Mouse (Mus musculus): ENCODE results near the gene Ffar1. TPM values are rescaled to one million over a fixed set of nuclear protein-coding genes. Genes with fewer than 3 reads are reported as not detected.

Gene Ffar1
- total and polyA plus RNA-seq, 3 experiments, result 0.20 TPM; not detected in 2

- intact Hi-C loops (cut with DNase I), result no loop called here
- no peaks in the 10 kb centered on the region for H3K27me3 ChIP-seq (ENCODE audit: control insufficient read depth, insufficient read depth, low read length)
Measured at GRCm38 (mm10) chr7:30884047-30884446, 22.7 kb upstream of the Ffar1 start.

GRCm38 (mm10) chr7:30881367-30881766, 20.0 kb upstream of the Ffar1 start:
- no peaks in the 10 kb centered on the region for H3K36me3 ChIP-seq (ENCODE audit: control insufficient read depth, insufficient read depth, low read length)
- TF ChIP-seq EP300 (IDR thresholded peaks at IDR 0.05; ENCODE audit: insufficient read depth, low read depth, low read length) (no peak), CTCF (IDR thresholded peaks at IDR 0.05) (no peak), POLR2A (IDR thresholded peaks at IDR 0.05; ENCODE audit: insufficient read depth, low read depth, low read length) (no peak)
- no peak overlapping the region for H3K4me3 ChIP-seq
- intact Hi-C loops (cut with DNase I), result no loop called here
- no peak overlapping the region for H3K27ac ChIP-seq
- no peaks in the 10 kb centered on the region for H3K79me2 ChIP-seq (replicated peaks; ENCODE audit: control insufficient read depth, insufficient read depth, low read length)
- no peak overlapping the region for H3K9ac ChIP-seq (ENCODE audit: low read depth, low read length)
- 72% methylated on average over 3 of the region's 3 CpGs for WGBS
- H3K27me3 ChIP-seq (ENCODE audit: control insufficient read depth, insufficient read depth, low read length), result no peaks in the 10 kb centered on the region
- H3K4me1 ChIP-seq (ENCODE audit: control insufficient read depth, insufficient read depth, low read length), result no peaks in the 10 kb centered on the region
- no peak for DNase-seq

More at GRCm38 (mm10) chr7:30884047-30884446, 22.7 kb upstream of the Ffar1 start:
- H3K4me3 ChIP-seq, result no peak overlapping the region
- H3K27ac ChIP-seq, result no peak overlapping the region
- H3K9ac ChIP-seq (ENCODE audit: low read depth, low read length), result no peak overlapping the region
- TF ChIP-seq CTCF (IDR thresholded peaks at IDR 0.05) (no peak), EP300 (IDR thresholded peaks at IDR 0.05; ENCODE audit: insufficient read depth, low read depth, low read length) (no peak), POLR2A (IDR thresholded peaks at IDR 0.05; ENCODE audit: insufficient read depth, low read depth, low read length) (no peak)
- H3K79me2 ChIP-seq (replicated peaks; ENCODE audit: control insufficient read depth, insufficient read depth, low read length), result no peaks in the 10 kb centered on the region
- no peaks in the 10 kb centered on the region for H3K4me1 ChIP-seq (ENCODE audit: control insufficient read depth, insufficient read depth, low read length)
- no peaks in the 10 kb centered on the region for H3K36me3 ChIP-seq (ENCODE audit: control insufficient read depth, insufficient read depth, low read length)
- no peak for DNase-seq

GRCm38 (mm10) chr7:30880176-30880575, 18.8 kb upstream of the Ffar1 start, which contains the start of gene Cd22:
Cd22 (minus strand) TSS chr7:30880342.
- no peak within 1 kb of the TSS for H3K9ac ChIP-seq (ENCODE audit: low read depth, low read length)
- intact Hi-C loops (cut with DNase I), result no loop called here

GRCm38 (mm10) chr7:30878950-30879349, 17.6 kb upstream of the Ffar1 start:
- intact Hi-C loops (cut with DNase I), result loop anchor here (5.0 kb wide), 1 partner anchor 78 kb away; the partner anchor contains the start of gene Usf2
- no peaks in the 10 kb centered on the region for H3K79me2 ChIP-seq (replicated peaks; ENCODE audit: control insufficient read depth, insufficient read depth, low read length)
- no peak overlapping the region for H3K27ac ChIP-seq
- H3K4me3 ChIP-seq, result no peak overlapping the region
- 64% methylated on average over 6 of the region's 6 CpGs for WGBS
- TF ChIP-seq CTCF (IDR thresholded peaks at IDR 0.05), result no peak
- no peak for TF ChIP-seq POLR2A (IDR thresholded peaks at IDR 0.05; ENCODE audit: insufficient read depth, low read depth, low read length)
- TF ChIP-seq EP300 (IDR thresholded peaks at IDR 0.05; ENCODE audit: insufficient read depth, low read depth, low read length), result no peak
- H3K36me3 ChIP-seq (ENCODE audit: control insufficient read depth, insufficient read depth, low read length), result no peaks in the 10 kb centered on the region
- H3K27me3 ChIP-seq (ENCODE audit: control insufficient read depth, insufficient read depth, low read length), result no peaks in the 10 kb centered on the region
- no peak overlapping the region for H3K9ac ChIP-seq (ENCODE audit: low read depth, low read length)
- peak in 1 of 2 experiments; percentile 8 for DNase-seq
- H3K4me1 ChIP-seq (ENCODE audit: control insufficient read depth, insufficient read depth, low read length), result no peaks in the 10 kb centered on the region

More at GRCm38 (mm10) chr7:30880176-30880575, 18.8 kb upstream of the Ffar1 start, which contains the start of gene Cd22:
- Histone ChIP-seq H3K36me3 (ENCODE audit: control insufficient read depth, insufficient read depth, low read length) (no peaks in the 10 kb centered on the region), H3K4me3 (no peak within 1 kb of the TSS), H3K27ac (no peak within 1 kb of the TSS), H3K27me3 (ENCODE audit: control insufficient read depth, insufficient read depth, low read length) (no peaks in the 10 kb centered on the region), H3K4me1 (ENCODE audit: control insufficient read depth, insufficient read depth, low read length) (no peaks in the 10 kb centered on the region), H3K79me2 (replicated peaks; ENCODE audit: control insufficient read depth, insufficient read depth, low read length) (no peaks in the 10 kb centered on the region)
- 33% methylated on average over 7 of the region's 7 CpGs for WGBS
- DNase-seq, result peak in 1 of 2 experiments; percentile 23
- TF ChIP-seq EP300 (IDR thresholded peaks at IDR 0.05; ENCODE audit: insufficient read depth, low read depth, low read length) (no peak), CTCF (IDR thresholded peaks at IDR 0.05) (no peak), POLR2A (IDR thresholded peaks at IDR 0.05; ENCODE audit: insufficient read depth, low read depth, low read length) (no peak)

- WGBS, result 20% methylated on average over 15 of the region's 15 CpGs
- no peaks in the 10 kb centered on the region for H3K79me2 ChIP-seq (replicated peaks; ENCODE audit: control insufficient read depth, insufficient read depth, low read length)
- H3K27me3 ChIP-seq (ENCODE audit: control insufficient read depth, insufficient read depth, low read length), result no peaks in the 10 kb centered on the region
- H3K4me3 ChIP-seq, result no peak overlapping the region
- H3K36me3 ChIP-seq (ENCODE audit: control insufficient read depth, insufficient read depth, low read length), result no peaks in the 10 kb centered on the region
- intact Hi-C loops (cut with DNase I), result loop anchor here (1.0 kb wide), 1 partner anchor 101 kb away; no protein-coding TSS in a partner anchor
- H3K27ac ChIP-seq, result no peak overlapping the region
- no peaks in the 10 kb centered on the region for H3K4me1 ChIP-seq (ENCODE audit: control insufficient read depth, insufficient read depth, low read length)
- peak; percentile 66 to 73 for DNase-seq
- TF ChIP-seq POLR2A (IDR thresholded peaks at IDR 0.05; ENCODE audit: insufficient read depth, low read depth, low read length), result no peak
- TF ChIP-seq CTCF (IDR thresholded peaks at IDR 0.05), result peak; percentile 79
- no peak overlapping the region for H3K9ac ChIP-seq (ENCODE audit: low read depth, low read length)
Measured at GRCm38 (mm10) chr7:30873083-30873482, 11.7 kb upstream of the Ffar1 start.

GRCm38 (mm10) chr7:30863386-30863785, 2.0 kb upstream of the Ffar1 start:
- H3K9ac ChIP-seq (ENCODE audit: low read depth, low read length), result no peak overlapping the region
- intact Hi-C loops (cut with DNase I), result loop anchor here (5.0 kb wide), 1 partner anchor 271 kb away; no protein-coding TSS in a partner anchor
- H3K27ac ChIP-seq, result no peak overlapping the region
- no peaks in the 10 kb centered on the region for H3K4me1 ChIP-seq (ENCODE audit: control insufficient read depth, insufficient read depth, low read length)
- no peaks in the 10 kb centered on the region for H3K79me2 ChIP-seq (replicated peaks; ENCODE audit: control insufficient read depth, insufficient read depth, low read length)
- TF ChIP-seq POLR2A (IDR thresholded peaks at IDR 0.05; ENCODE audit: insufficient read depth, low read depth, low read length) (no peak), CTCF (IDR thresholded peaks at IDR 0.05) (no peak), EP300 (IDR thresholded peaks at IDR 0.05; ENCODE audit: insufficient read depth, low read depth, low read length) (no peak)
- no peaks in the 10 kb centered on the region for H3K27me3 ChIP-seq (ENCODE audit: control insufficient read depth, insufficient read depth, low read length)
- H3K4me3 ChIP-seq, result no peak overlapping the region
- H3K36me3 ChIP-seq (ENCODE audit: control insufficient read depth, insufficient read depth, low read length), result no peaks in the 10 kb centered on the region
- no peak for DNase-seq
- 45% methylated on average over 8 of the region's 8 CpGs for WGBS

All from heart, adult 2 months (tissue).